Mouse (Mus musculus): Measurements from ENCODE around the gene Uba3.

Gene Uba3

DNA sequence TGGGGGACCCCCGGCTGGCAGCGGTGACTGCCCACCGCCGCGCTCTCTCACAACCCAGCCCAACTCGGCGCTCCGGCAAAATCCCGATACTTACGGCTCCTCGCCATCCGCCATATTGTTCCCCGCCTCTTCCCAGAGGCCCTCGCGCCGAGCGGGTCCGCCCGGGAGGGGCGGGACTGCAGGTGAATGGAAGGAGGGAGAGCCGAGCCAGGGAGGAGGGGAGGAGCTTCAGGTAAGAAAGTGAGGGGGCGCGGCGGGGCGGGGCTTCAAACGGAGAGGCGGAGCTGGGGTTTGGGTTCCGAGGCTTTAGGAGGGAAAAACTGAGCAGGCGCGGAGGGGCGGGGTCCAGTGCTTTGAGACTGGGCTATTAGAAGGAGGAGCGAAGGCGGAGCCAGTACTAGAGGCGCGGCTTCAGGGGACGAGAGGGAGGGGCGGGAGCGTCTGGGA is at the start of gene Uba3:
Gene Uba3, minus strand, starts transcription at position 209 of the 447 bp plus-strand sequence.
- peak; percentile 92 to 98 for DNase-seq (ENCODE audit: low spot score in 2 of 2)

DNA sequence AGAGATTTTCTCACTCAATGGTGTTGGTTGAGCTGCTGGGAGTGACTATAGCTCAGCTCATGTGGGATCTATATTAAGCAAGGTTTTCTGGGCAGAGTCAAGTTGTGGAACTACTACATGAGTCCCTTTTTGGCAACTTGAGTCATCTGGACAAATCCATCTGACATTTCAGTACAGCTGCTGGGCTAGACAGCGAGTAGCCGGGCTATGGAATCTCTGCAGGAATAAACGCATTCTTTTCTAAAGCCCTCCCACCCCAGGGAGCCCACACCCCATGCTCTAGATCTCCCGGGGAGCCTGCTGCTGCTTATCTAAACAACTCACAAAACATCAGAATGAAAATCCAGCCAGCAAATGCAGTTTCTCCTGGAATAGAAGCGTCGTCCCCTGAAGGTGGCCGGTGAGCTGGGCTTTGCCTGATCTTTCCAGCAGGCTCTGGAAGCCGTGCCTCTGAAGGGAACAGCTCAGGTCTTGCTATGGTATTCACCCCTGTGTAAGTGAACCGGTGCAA is 47.3 kb upstream of the Uba3 start, which contains the start of gene Lmod3:
Gene Lmod3, minus strand, starts transcription at position 49 of the 511 bp plus-strand sequence.
- no peak for DNase-seq (ENCODE audit: low spot score in 2 of 2)

DNA sequence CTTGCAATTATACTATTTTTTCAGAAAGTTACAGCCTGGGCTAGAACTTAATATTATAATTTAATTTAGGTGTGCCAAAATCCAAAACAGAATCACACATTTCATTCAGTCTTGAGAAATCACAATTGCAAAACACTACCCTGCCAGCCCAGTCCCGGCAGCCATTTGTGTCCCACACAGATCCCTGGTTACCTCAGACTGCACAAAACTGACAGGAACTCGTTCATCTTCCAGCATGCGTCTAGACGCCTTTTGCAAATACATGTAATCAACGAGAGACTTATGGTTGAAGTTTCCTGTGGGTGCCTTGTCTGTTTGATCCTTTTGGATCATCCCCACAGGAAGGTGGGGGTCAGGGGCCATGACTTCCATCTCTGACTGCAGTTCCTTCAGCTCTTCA is 46.6 kb upstream of the Uba3 start:
- DNase-seq (ENCODE audit: low spot score in 2 of 2) = no peak

DNA sequence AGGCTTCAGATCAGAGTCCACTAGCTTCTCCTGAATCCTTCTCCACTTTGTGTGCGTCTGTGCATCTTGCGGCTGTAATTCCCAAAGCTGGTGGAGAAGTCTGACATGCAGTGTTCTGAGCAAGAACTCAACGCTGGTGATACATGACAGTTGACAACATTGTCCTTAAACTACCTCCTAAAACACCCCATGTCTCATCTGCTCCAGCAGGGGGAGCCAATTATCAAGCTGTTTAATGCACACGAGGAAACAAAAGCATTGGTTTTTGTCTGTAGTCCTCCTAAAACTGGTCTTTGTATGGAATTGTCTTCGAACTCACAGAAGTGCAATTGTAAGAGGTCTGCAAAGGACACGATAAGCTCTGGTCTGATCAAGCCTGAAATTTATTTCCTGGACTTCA is 45.5 kb upstream of the Uba3 start:
- DNase-seq (ENCODE audit: low spot score in 2 of 2) = peak in 1 of 2 experiments; percentile 65

DNA sequence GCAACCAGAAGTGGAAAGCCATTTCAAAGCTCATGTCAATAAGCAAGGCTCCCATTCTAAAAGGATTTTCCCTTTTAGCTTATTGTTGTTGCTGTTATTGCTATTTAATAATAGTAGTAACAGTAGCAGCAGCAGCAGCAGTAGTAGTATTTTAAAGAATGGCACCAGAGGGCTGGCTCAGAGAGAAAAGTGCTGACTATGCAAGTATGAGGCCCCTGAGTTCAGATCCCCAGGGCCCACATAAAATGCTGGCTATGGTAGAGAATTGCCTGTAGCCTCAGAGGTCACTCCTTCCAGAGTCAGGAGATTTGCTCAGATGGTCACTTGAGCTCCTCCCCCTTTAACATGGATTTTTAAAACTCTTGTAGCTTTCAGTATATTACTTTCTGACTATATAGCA is 39.8 kb upstream of the Uba3 start:
- no peak for DNase-seq (ENCODE audit: low spot score in 2 of 2)

DNA sequence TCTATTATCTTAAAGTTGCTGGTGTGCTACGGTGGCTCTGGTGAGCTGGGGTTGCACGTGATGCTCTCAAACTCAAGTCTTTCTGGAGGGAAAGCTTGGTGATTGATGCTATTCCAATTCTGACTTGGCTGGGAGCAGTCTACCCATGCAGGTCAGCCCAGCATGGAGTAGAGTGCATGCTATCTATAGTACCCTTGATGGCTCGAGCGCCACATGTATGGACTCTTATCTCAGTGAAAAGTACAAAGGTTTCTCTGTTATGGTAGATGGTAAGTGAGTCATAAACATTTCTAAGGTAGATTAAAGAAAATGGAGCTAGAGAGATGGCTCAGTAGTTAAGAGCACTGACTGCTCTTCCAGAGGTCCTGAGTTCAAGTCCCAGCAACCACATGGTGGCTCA is 37.1 kb upstream of the Uba3 start:
- DNase-seq (ENCODE audit: low spot score in 2 of 2) = no peak

DNA sequence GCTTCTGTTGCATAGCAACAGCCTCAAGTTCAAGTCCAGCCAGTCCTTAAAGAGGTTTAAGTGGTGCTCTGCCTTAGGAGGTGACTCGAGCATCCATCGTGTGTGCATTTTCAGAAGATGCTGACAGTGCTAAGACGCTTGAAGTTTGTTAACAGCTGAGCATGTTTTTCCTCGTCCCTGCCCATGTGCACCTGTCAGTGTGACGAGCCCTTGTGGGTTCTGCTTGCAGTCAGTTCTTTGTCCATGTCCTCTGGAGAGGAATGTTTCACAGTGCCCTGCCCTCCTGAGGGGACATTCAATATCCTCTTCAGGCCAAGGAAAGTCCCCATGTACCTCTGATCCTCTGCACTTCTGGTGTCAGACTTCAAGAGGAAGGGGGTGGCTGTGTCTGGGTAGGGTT is 34.6 kb upstream of the Uba3 start:
- no peak for DNase-seq (ENCODE audit: low spot score in 2 of 2)

DNA sequence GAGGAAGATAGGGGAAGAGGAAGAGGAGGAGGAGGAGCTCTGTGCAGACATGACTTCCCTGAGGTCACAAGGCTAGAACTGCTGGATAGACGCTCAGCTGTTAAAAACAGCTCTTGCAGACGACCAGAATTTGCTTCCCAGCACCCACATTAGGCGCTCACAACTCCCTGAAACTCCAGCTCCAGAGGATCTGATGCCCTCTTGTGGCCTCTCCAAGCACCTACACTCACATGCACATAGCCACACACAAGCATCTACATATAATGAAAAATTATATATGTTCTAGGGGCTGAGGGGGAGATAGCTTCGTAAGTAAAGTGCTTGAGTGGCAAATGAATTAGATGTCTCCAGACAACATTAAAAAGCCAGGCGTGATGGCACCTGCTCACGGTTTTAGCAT is 33.9 kb upstream of the Uba3 start:
- no peak for DNase-seq (ENCODE audit: low spot score in 2 of 2)

DNA sequence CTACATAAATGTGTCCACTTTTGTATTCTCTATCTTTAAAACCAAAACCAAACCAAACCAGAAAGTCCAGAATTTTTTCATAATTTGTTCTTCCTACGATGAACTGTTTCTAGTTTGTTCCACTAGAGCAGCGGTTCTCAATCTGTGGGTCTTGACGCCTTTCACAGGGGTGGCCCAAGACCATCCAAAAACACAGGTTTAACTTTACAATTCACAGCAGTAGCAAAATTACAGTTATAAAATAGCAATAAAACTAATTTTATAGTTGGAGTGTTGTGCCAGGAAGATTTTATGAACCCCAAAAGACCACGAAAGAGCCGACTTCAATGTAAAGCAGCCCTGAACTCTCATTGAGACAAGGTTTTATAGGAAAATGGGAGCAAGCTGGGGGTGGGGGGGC is 30.6 kb upstream of the Uba3 start:
- DNase-seq (ENCODE audit: low spot score in 2 of 2) = no peak

DNA sequence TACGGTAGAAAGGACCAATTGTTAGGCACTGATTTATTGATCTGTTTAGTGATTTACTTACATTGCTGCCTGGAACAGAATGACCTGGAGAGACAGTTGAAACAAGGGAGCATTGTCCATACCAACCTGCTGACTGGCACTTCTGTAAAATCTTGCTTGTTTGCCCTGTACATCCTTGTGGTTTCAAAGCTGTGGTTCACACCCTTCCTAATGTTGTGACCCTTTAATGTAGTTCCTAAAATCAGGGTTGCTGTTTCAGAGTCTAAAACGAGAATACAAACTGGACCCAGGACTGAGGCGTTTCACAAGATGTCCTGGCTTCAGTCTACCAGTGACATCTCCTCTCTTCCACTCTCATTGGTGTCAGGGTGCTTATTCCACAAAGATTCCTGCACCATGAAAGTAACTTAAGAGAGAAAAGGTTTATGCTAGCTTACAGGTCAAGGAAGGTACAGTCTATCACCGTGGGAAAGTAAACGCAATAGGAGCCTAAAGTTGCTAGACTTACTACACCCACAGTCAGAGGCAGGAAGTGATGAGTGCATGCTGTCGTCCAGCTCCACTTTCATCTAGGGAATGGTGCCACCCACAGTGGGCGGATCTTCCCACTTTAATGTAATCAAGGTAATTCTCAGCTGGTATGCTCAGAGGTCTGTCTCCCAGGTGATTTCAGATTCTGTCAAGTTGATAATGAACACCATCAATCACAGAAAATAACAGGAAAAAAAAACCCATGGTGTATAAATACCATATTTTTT is 29.6 kb upstream of the Uba3 start:
- DNase-seq (ENCODE audit: low spot score in 2 of 2) = no peak

DNA sequence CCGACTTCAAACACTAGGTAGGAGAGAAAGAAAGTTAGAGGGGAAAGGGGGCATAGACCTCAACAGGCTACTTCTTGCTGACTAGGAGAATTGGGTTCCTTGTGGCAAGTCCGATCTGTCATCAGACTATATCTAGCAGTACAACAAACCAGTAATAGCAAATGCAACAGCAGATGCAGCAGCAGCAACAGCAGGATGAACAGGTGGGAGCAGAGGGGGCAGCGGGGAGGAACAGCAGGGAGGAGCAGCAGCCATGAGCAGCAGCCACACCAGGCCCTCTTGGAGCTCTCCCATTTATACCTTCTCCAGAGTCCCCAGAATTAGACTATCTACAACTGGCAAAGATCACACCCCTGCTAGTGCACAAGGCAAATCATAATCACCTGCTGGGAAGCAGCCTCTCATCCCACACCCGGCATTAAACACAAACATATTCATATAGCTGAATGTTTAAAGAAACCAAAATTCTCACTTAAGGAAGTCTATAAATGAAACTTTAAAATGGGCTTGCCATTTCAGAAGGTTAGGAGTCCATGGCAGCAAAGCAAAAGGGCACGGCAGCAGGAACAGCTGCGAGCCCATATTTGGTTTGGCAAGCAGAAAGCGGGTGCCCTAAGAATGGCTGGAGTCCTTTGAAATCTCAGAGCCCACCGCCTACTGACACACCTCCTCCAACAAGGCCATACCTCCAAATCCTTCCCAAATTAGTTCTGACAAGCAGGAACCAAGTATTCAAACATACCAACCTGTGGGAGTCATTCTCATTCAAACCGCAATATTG is 21.8 kb upstream of the Uba3 start:
- DNase-seq (ENCODE audit: low spot score in 2 of 2) = no peak

DNA sequence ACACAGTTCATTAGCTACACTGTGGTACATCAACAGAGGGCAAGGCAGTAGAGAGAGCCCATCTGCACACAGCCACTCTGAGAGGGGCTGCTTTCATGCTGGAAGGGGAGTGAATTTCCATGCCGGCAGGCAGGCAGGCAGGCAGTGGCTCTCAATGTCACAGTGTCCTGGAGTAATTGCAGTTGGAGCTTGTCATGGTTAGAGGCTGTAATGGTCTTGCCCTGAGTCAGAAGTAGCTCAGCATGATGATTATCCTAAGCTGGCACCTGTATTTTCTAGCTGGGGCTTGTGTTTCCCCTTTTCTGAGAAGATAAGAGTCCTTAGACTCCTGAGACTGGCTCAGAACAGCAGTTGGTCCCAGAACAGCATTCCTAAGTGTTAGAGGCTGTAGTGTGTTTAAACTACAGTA is 20.6 kb upstream of the Uba3 start:
- DNase-seq (ENCODE audit: low spot score in 2 of 2) = no peak

DNA sequence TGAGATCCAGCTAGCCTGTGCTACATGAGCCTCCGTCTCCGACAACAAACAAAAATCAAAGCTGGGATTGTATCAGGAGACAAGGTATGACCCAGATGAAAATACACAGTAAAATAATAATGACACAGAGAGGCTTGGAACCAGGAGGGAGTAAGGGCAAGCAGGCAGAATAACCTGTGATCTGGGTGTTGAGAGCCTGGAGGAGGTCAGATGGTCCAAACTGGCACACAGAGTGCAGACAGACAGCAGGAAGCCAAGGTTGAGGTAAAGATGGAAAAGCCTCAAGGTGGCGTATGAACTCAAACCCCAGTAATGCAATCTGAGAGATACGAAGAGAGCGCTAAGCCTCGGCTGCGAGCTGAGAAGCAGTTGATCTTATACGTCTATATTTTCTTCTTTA is 19.1 kb upstream of the Uba3 start:
- no peak for DNase-seq (ENCODE audit: low spot score in 2 of 2)

DNA sequence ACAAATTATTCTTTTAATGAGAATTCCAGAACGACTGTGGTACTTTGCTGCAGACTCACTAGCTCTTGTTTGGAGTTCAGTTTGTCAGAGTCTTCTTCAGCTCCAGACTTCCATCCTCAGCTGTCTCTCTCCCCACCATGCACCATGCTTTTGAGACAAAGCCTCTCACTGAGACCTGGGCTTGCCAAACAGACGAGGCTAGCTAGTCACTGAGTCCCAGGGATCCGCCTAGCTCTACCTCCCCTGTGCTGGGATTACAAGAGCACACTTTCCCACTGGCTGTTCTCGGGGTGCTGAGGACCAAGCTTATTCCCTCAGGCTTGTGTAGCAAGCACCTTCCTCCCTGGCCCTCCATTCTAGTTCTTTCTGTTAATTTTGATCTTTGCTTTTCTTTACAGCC is 18.1 kb upstream of the Uba3 start:
- DNase-seq (ENCODE audit: low spot score in 2 of 2) = no peak

DNA sequence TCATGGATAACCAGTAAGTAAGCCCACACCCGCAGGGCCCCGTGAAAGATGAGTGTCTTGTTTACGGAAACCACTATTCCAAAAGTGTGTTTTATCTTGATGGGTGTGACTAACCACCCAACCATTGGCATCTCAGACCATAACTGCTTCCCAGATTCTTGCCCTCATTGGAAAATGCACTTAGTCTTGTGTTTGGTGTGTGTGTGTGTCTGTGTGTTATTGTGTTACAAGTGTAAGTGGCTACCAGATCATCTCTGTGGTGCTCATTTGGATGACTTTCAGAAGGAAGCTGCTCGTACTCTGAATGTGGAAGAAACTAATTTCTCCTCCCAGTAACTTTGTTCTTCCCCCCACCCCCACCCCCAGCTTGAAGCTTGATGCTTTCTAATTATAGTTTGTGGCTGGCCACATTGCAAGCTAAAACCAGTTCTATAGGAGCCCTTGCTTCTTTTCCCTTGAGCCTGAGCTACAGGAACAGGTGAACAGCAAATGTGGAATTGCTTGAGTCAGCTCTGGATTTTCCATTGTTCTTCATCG is 17.6 kb upstream of the Uba3 start:
- DNase-seq (ENCODE audit: low spot score in 2 of 2) = no peak

DNA sequence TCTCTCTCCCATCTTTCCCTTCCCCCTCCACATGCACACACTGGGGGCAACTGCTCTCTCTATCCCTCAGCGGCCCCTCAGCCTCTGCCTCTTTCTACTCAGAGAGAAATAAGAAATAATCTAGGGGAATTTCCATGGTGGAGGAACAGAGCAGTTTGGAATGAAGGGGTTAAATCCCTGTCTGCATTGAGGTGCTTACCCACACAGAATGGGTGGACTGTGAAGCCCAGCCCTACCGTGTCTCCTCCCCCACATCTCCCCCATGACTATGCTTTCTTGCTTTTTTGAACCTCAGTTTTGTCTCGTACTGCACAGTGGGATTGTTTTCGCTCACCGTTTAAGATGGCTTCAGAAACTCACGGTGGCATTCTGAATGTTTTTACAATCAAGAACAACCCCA is 16.9 kb upstream of the Uba3 start:
- DNase-seq (ENCODE audit: low spot score in 2 of 2) = no peak

DNA sequence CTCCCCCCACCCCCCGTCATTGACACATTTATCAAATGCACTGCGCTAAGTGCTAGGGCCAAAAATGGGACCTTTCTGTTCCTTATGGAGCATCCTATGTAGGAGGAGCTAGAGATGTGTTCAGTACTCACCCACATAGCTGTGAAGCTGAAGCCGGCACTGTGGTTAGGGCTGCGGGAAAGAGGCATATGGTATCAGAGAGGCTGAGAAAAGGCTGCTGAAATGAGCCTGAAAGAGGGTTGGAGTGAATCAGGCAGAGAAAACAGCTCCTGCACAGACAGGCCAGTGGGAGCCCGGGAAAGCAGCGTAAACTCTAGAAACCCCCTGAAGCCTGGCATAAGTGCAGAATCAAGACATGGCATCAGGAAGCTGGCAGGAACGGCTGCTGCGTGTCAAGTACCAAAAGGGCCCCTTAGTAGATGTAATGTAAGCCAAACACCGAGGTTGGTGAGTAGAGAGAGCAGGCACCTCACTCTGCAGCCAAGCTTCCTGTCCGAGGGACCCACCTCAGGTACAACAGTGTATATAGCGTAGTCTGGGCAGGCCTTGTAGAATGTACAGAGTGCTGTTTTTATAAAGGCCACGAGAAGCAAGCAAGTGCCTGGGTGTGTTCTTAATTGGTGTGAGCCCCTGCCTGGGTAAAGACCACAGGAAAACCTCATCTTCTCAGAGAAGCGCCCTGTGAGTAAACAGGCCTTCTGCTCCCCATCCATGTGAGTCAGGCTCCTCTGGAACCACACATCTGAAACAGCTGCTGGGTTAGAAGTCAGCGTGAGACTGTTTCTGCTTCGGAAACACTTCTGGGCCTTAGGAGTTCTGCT is 16.0 kb upstream of the Uba3 start:
- DNase-seq (ENCODE audit: low spot score in 2 of 2) = peak in 1 of 2 experiments; percentile 81

DNA sequence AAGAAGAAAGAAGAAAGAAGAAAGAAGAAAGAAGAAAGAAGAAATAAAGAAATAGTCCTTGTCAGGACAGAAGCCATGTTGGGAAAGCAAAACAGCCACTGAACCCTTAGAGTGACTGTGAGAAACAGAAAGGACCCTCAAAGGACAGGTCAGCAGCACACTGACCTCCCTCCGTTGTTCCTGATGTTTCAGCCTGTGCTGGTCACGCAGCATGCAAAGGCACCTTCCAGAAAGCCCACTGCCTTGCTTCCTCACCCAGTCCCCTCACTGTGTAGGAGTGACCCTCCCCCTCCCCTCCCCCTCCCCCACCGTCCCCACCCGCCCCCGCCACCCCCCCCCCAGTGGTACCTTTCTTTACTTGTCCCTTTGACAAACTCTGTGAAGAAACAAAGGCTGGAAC is 15.2 kb upstream of the Uba3 start:
- DNase-seq (ENCODE audit: low spot score in 2 of 2) = no peak

DNA sequence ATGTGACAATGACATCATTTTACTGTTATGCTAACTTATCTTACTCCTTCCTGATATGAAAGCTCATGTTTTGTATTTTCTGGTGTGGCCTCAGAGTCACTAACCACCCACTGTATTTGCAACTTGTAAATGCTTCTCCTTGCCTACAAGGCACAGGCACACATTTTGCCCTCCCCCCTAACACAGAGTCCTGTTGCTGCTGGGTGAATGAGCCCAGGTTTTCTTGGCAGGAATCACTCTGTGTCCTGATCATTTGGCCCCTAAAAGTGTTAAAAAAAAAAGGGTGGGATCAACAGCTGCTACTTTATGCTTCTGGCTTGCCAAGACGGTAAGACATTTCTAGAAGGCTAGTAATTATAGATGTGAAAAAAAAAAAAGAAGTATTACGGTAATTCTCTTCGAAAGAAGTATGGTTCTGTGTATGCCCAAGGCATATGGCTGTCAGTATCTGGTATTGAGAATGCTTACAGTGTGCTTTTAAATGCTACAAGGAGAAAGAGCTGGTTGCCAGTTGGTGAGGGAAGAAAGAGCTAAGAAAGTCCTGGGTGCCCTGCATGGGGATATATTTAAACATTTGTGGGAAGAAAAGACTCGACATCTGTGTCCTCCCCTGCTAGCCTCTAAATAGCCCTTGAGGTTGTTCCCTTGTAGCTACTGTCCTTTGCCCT is 10.8 kb upstream of the Uba3 start:
- DNase-seq (ENCODE audit: low spot score in 2 of 2) = no peak

DNA sequence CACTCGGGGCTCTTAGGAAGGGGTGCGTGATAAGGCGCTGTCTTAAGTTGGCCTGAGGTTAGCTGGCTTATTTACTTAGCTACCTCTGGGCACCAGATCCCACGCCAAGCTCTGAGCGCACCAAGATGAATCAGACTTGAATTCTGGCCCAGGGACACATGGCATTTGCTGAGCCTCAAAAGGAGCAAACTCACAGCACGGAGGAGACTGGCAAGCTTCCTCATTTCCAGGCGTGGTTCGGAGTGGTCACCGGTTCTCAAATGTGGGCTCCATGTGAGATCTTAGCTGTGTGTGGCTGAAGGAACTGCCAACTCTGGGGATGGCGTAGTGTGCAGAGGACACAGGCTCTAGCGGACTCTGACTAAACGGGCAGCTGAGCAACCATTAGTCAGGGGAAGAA is 6.5 kb upstream of the Uba3 start:
- peak in 1 of 2 experiments; percentile 73 for DNase-seq (ENCODE audit: low spot score in 2 of 2)

DNA sequence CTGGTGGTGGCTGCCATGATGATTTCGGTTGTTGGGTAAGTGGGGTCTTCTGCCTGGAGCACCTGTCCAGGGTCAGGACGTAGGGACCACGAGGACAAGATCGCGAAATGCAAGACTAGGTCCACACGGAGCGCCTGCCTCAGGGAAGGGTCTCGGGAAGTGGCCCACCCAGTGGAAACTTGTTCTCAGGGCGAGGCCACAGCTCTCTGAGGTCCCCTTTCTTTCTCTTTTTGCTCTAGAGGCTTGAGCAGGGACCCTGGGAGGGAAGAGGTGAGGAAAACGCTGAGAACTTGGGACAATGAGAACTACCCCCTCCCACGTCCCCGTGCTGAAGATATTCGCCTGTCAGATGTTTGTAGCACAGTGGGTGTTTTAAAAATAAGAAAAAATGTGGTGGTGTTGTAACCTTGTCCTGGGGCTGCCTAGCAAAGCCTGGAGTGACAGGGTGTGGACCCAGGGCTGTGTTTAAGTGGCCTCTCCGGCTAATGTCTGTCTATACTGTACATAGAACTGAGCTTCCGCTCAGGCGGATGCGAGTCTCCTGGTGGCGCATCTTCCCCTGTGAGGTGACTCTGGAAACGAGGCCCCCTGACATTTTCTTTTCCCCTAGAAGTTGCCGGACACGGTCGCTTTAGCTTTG is 5.6 kb upstream of the Uba3 start:
- DNase-seq (ENCODE audit: low spot score in 2 of 2) = peak in 1 of 2 experiments; percentile 24

All from left cerebral cortex, adult 9 months (tissue).